Mouse (Mus musculus): ENCODE results near the gene Dock8. TPM values are rescaled to one million over a fixed set of nuclear protein-coding genes. Genes with fewer than 3 reads are reported as not detected.
A peak's percentile ranks its signal among the peaks of the same experiment; 100 is the strongest.

The Dock8 gene
- polyA plus RNA-seq, 1 experiment from 2014 or later = 4.2 TPM

- H3K4me1 ChIP-seq = peaks cover 19% of the 10 kb centered on the region
- H3K9ac ChIP-seq = no peak overlapping the region
- H3K4me3 ChIP-seq (replicated peaks) = no peak overlapping the region
- H3K4me2 ChIP-seq = peak overlapping the region; percentile 8; the same call in 1 of the 2 replicates
- no peaks in the 10 kb centered on the region for H3K27me3 ChIP-seq
- WGBS = 45% methylated on average over 9 of the region's 9 CpGs
- ATAC-seq (replicated peaks; ENCODE audit: low FRiP score) = peak; percentile 91
- H3K27ac ChIP-seq = peak overlapping the region; percentile 83
- H3K9me3 ChIP-seq (replicated peaks) = no peaks in the 10 kb centered on the region
- no peaks in the 10 kb centered on the region for H3K36me3 ChIP-seq
Observed at GRCm38 (mm10) chr19:25221964-25222640, 222.8 kb downstream of the Dock8 start.

- Histone ChIP-seq H3K27ac (no peak overlapping the region), H3K4me1 (peaks cover 4% of the 10 kb centered on the region; the same call in 1 of the 2 replicates), H3K9me3 (replicated peaks) (no peaks in the 10 kb centered on the region), H3K9ac (no peak overlapping the region), H3K4me3 (replicated peaks) (no peak overlapping the region), H3K27me3 (peaks cover 11% of the 10 kb centered on the region), H3K36me3 (no peaks in the 10 kb centered on the region), H3K4me2 (no peak overlapping the region)
- 80% methylated on average over 4 of the region's 4 CpGs for WGBS
- ATAC-seq (replicated peaks; ENCODE audit: low FRiP score) = no peak
Observed at GRCm38 (mm10) chr19:25230058-25230974, 231.0 kb downstream of the Dock8 start.

DNA sequence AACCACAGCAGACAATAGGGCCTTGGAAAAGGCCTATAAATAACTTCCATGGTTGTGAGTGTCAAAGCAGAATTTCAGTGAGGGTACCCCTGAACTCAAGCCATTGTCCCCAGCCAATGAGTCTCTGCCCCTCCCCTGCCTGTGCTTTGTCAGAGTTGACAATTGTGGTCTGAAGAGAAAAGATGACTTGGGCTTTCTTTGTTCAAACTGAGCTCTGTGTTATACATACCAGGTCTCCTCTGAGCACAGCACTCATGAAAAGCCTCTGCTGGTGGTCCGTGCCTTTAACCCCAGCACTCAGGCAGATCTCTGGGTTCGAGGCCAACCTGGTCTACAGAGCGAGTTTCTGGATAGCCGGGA is 231.6 kb downstream of the Dock8 start:
- no peak for ATAC-seq (replicated peaks; ENCODE audit: low FRiP score)
- Histone ChIP-seq H3K27ac (no peak overlapping the region), H3K4me2 (no peak overlapping the region), H3K4me1 (peaks cover 4% of the 10 kb centered on the region; the same call in 1 of the 2 replicates), H3K36me3 (no peaks in the 10 kb centered on the region), H3K9ac (no peak overlapping the region), H3K27me3 (peaks cover 15% of the 10 kb centered on the region), H3K4me3 (replicated peaks) (no peak overlapping the region), H3K9me3 (replicated peaks) (no peaks in the 10 kb centered on the region)
- WGBS = 59% methylated on average over 4 of the region's 4 CpGs

- no peak overlapping the region for H3K4me2 ChIP-seq
- no peak overlapping the region for H3K27ac ChIP-seq
- peaks cover 10% of the 10 kb centered on the region; the same call in 1 of the 2 replicates for H3K4me1 ChIP-seq
- no peaks in the 10 kb centered on the region for H3K9me3 ChIP-seq (replicated peaks)
- H3K4me3 ChIP-seq (replicated peaks) = no peak overlapping the region
- WGBS = 58% methylated on average over 10 of the region's 10 CpGs
- H3K9ac ChIP-seq = no peak overlapping the region
- H3K27me3 ChIP-seq = peaks cover 24% of the 10 kb centered on the region
- ATAC-seq (replicated peaks; ENCODE audit: low FRiP score) = no peak
- H3K36me3 ChIP-seq = no peaks in the 10 kb centered on the region
Observed at GRCm38 (mm10) chr19:25232032-25232431, 232.7 kb downstream of the Dock8 start.

DNA sequence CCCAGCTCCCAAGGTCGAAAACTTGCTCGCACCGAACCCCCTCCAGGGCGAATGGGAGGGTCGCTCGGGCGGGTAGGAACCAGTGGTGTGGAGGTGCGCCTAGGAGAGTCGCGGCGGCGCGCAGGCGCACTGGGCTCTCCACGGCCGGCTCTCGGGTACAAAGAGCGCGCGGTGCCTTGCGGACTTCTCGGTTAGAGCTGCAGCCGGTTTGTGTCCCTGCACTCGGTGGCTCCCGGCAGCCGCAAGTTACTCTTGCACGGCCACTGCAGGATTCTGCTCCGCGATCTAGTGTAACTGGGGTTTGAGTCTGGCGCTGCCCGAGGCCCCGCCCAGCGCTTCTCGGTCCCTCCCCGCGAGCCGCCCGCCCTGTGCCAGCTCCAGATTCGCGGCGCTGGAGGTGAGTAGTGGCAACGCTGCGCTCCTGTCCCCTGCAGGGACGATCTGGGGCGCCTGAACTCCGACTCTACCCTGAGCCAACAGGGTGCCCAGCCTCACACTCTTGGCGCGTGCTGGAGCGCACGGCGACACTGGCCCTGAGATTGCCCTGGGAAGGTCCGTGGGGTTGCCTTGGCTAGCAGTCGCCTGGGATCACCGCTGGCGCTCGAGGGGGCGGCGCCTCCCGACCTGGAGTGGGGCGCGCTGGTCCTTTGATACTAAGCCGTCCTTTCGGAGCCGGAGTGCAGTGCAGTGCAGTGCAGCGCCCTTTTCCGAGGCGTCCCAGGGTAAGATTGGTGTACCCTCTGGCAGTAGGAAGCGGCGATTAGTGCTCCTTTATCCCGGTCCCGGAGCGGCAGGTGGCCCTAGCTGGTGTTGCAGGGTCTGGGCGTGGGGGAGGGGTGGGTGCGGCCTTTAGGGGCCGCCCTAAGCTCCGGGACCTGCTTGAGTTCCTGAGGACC is 237.5 kb downstream of the Dock8 start, which contains the start of gene Kank1:
TSS of gene Kank1 (plus strand) at position 380 of the 896 bp plus-strand sequence.
- Histone ChIP-seq H3K9ac (peak within 1 kb of the TSS; percentile 57), H3K9me3 (replicated peaks) (no peaks in the 10 kb centered on the region), H3K4me2 (peak within 1 kb of the TSS; percentile 85), H3K36me3 (no peaks in the 10 kb centered on the region), H3K27me3 (peaks cover 42% of the 10 kb centered on the region), H3K4me1 (peaks cover 18% of the 10 kb centered on the region), H3K27ac (peak within 1 kb of the TSS; percentile 89), H3K4me3 (replicated peaks) (peak within 1 kb of the TSS; percentile 64)
- under 1% methylated on average over 75 of the region's 76 CpGs for WGBS
- peak; percentile 91 for ATAC-seq (replicated peaks; ENCODE audit: low FRiP score)

- Histone ChIP-seq H3K4me1 (peaks cover 16% of the 10 kb centered on the region), H3K36me3 (no peaks in the 10 kb centered on the region), H3K9ac (peak overlapping the region; percentile 57), H3K27me3 (peaks cover 42% of the 10 kb centered on the region), H3K27ac (peak overlapping the region; percentile 89), H3K4me2 (peak overlapping the region; percentile 85), H3K4me3 (replicated peaks) (peak overlapping the region; percentile 64), H3K9me3 (replicated peaks) (no peaks in the 10 kb centered on the region)
- peak; percentile 52 for ATAC-seq (replicated peaks; ENCODE audit: low FRiP score)
- WGBS = under 1% methylated on average over 35 of the region's 35 CpGs
Observed at GRCm38 (mm10) chr19:25237492-25238040, 238.2 kb downstream of the Dock8 start.

DNA sequence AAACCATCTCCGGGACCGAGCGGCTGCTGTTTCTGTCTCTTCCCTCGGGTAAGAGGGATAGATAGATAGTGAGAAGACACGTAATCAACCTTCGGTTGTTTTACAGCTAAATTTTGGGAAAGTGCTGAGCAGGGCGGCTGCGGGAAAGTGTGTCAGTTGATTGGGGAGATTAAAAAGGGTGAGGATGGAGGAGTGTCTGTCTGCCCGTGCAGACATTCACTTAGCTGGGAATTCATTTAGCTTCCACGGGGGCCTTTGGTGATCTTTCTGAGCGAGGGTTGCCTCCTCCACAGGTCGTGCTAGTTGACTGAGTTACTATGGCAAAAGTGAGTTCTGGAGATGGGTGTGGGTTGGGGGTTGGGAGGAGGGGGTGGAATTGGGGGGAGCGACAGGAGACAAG is 238.8 kb downstream of the Dock8 start:
- Histone ChIP-seq H3K36me3 (no peaks in the 10 kb centered on the region), H3K9me3 (replicated peaks) (no peaks in the 10 kb centered on the region), H3K27me3 (peaks cover 42% of the 10 kb centered on the region), H3K27ac (0 out of 2 replicates have a peak overlapping the region, but pooled peaks have one; percentile 89), H3K4me2 (peak overlapping the region; percentile 85), H3K9ac (peak overlapping the region; percentile 31; the same call in 1 of the 2 replicates), H3K4me3 (replicated peaks) (peak overlapping the region; percentile 64), H3K4me1 (peaks cover 16% of the 10 kb centered on the region)
- ATAC-seq (replicated peaks; ENCODE audit: low FRiP score) = no peak
- WGBS = 2% methylated on average over 13 of the region's 13 CpGs

- Histone ChIP-seq H3K36me3 (no peaks in the 10 kb centered on the region), H3K9ac (no peak overlapping the region), H3K4me3 (replicated peaks) (no peak overlapping the region), H3K27me3 (peaks cover 9% of the 10 kb centered on the region), H3K27ac (no peak overlapping the region), H3K4me2 (no peak overlapping the region), H3K4me1 (peaks cover 8% of the 10 kb centered on the region), H3K9me3 (replicated peaks) (no peaks in the 10 kb centered on the region)
- no peak for ATAC-seq (replicated peaks; ENCODE audit: low FRiP score)
- WGBS = 62% methylated on average over 4 of the region's 4 CpGs
Observed at GRCm38 (mm10) chr19:25243566-25243965, 244.2 kb downstream of the Dock8 start.

DNA sequence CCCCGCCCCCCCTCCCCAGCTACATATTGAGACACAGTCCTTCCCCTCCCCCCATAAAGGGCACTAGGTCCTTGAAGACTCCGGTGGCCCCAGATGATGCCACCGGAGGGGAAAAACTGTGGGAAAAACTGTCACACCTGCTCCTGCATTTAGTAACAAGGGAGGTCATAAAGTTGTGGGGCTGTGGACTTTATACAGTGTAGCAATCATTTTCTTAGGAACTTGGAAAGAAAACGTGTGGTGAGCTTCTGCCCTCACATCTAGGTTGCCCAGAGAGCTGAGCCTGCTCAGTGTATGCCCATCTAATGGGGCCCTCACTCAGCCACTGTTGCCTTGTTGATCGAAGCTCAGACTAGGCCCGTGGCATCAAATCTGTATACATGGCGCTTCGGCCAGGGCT is 246.7 kb downstream of the Dock8 start:
- no peak overlapping the region for H3K9ac ChIP-seq
- peaks cover 12% of the 10 kb centered on the region for H3K4me1 ChIP-seq
- H3K27ac ChIP-seq = no peak overlapping the region
- no peak for ATAC-seq (replicated peaks; ENCODE audit: low FRiP score)
- 90% methylated on average over 8 of the region's 8 CpGs for WGBS
- no peaks in the 10 kb centered on the region for H3K9me3 ChIP-seq (replicated peaks)
- H3K4me3 ChIP-seq (replicated peaks) = no peak overlapping the region
- no peak overlapping the region for H3K4me2 ChIP-seq
- H3K36me3 ChIP-seq = no peaks in the 10 kb centered on the region
- no peaks in the 10 kb centered on the region for H3K27me3 ChIP-seq

GRCm38 (mm10) chr19:25247858-25248552 is 248.7 kb downstream of the Dock8 start:
- 81% methylated on average over 14 of the region's 14 CpGs for WGBS
- H3K36me3 ChIP-seq = no peaks in the 10 kb centered on the region
- ATAC-seq (replicated peaks; ENCODE audit: low FRiP score) = no peak
- no peaks in the 10 kb centered on the region for H3K9me3 ChIP-seq (replicated peaks)
- H3K27me3 ChIP-seq = no peaks in the 10 kb centered on the region
- H3K4me1 ChIP-seq = peaks cover 10% of the 10 kb centered on the region
- H3K9ac ChIP-seq = no peak overlapping the region
- H3K4me2 ChIP-seq = no peak overlapping the region
- no peak overlapping the region for H3K27ac ChIP-seq
- H3K4me3 ChIP-seq (replicated peaks) = no peak overlapping the region

- no peak for ATAC-seq (replicated peaks; ENCODE audit: low FRiP score)
- Histone ChIP-seq H3K9me3 (replicated peaks) (no peaks in the 10 kb centered on the region), H3K4me2 (0 out of 2 replicates have a peak overlapping the region, but pooled peaks have one; percentile 19), H3K4me1 (peaks cover 7% of the 10 kb centered on the region), H3K36me3 (no peaks in the 10 kb centered on the region), H3K27me3 (no peaks in the 10 kb centered on the region), H3K27ac (no peak overlapping the region), H3K9ac (no peak overlapping the region), H3K4me3 (replicated peaks) (no peak overlapping the region)
- WGBS = 24% methylated on average over 13 of the region's 13 CpGs
Observed at GRCm38 (mm10) chr19:25249230-25249629, 249.9 kb downstream of the Dock8 start.
